Mouse (Mus musculus) forebrain, embryonic 12.5 days (tissue): ENCODE data around the gene Olfr1373. TPM values are rescaled to one million over a fixed set of nuclear protein-coding genes. Genes with fewer than 3 reads are reported as not detected.

Source experiments
- ATAC-seq: fragments of 200-750 bp; cut with Nextera tagmentation; 2 replicates; pipeline ENCODE4 v1.8.0; 2017; ENCODE audit warnings: moderate TSS enrichment; ENCODE audit not compliant: low FRiP score
- H3K27ac ChIP-seq: fragments of 300-500 bp; sonication (generic); 2 replicates; pipeline ENCODE4 v1.5.1; 2016; ENCODE audit warnings: mild to moderate bottlenecking
- H3K27me3 ChIP-seq: fragments of 300-500 bp; sonication (generic); 2 replicates; pipeline ENCODE4 v1.6.1; 2016; ENCODE audit warnings: mild to moderate bottlenecking
- H3K36me3 ChIP-seq: fragments of 300-500 bp; sonication (generic); replicated peaks from 2 replicates; pipeline ENCODE4 v1.6.1; 2016; ENCODE audit warnings: mild to moderate bottlenecking
- H3K4me1 ChIP-seq: fragments of 300-500 bp; sonication (generic); 2 replicates; pipeline ENCODE4 v1.6.1; 2016
- H3K4me2 ChIP-seq: fragments of 300-500 bp; sonication (generic); 2 replicates; pipeline ENCODE4 v1.6.1; 2016; ENCODE audit warnings: mild to moderate bottlenecking, moderate library complexity
- H3K4me3 ChIP-seq: fragments of 300-500 bp; sonication (generic); replicated peaks from 2 replicates; pipeline ENCODE4 v1.5.1; 2016; ENCODE audit warnings: mild to moderate bottlenecking
- H3K9ac ChIP-seq: fragments of 300-500 bp; sonication (generic); 2 replicates; pipeline ENCODE4 v1.6.1; 2016; ENCODE audit warnings: mild to moderate bottlenecking
- H3K9me3 ChIP-seq: fragments of 300-500 bp; sonication (generic); 2 replicates; pipeline ENCODE4 v1.6.1; 2016
- WGBS: fragments of 180-500 bp; shearing (Covaris S2); methylation state at CpG from one replicate; pipeline ENCODE4 v1.1.7; 2016; 5-methylcytosine and 5-hydroxymethylcytosine counted together
- microRNA-seq: library from miRNA; unstranded; fragments of <30 nt; microRNA quantifications from one replicate; pipeline ENCODE4, GENCODE M21; 2017
- polyA plus RNA-seq: library from polyadenylated mRNA; unstranded; fragments of >200 nt; fragmentation: Nextera tagmentation; extraction: Ambion mirVana; gene quantifications from 2 replicates; pipeline ENCODE4 v1.2.1, GENCODE M21; 2016

Olfr1373 gene
- polyA plus RNA-seq, 1 experiment from 2014 or later, result not detected

- WGBS, result 88% methylated on average over 4 of the region's 4 CpGs
- H3K4me2 ChIP-seq, result no peak overlapping the region
- H3K9me3 ChIP-seq, result no peaks in the 10 kb centered on the region
- no peak for ATAC-seq
- H3K36me3 ChIP-seq, result no peaks in the 10 kb centered on the region
- no peak overlapping the region for H3K4me3 ChIP-seq
- no peak overlapping the region for H3K27ac ChIP-seq
- peaks cover 27% of the 10 kb centered on the region for H3K4me1 ChIP-seq
- no peak overlapping the region for H3K9ac ChIP-seq
- H3K27me3 ChIP-seq, result no peaks in the 10 kb centered on the region
Observed at GRCm38 (mm10) chr11:52102977-52103376, 42.4 kb downstream of the Olfr1373 start.

- Histone ChIP-seq H3K36me3 (no peaks in the 10 kb centered on the region), H3K4me3 (peak overlapping the region; percentile 91), H3K4me2 (peak overlapping the region; percentile 83), H3K4me1 (peaks cover 31% of the 10 kb centered on the region), H3K9me3 (no peaks in the 10 kb centered on the region), H3K27me3 (no peaks in the 10 kb centered on the region), H3K9ac (peak overlapping the region; percentile 96), H3K27ac (no peak overlapping the region)
- no peak for ATAC-seq
- 6% methylated on average over 7 of the region's 7 CpGs for WGBS
Observed at GRCm38 (mm10) chr11:52099771-52100219, 45.5 kb downstream of the Olfr1373 start.

- Histone ChIP-seq H3K9me3 (no peaks in the 10 kb centered on the region), H3K9ac (peak overlapping the region; percentile 96), H3K4me3 (peak overlapping the region; percentile 91), H3K36me3 (no peaks in the 10 kb centered on the region), H3K4me1 (peaks cover 31% of the 10 kb centered on the region), H3K27ac (peak overlapping the region; percentile 99), H3K27me3 (no peaks in the 10 kb centered on the region), H3K4me2 (peak overlapping the region; percentile 83)
- WGBS, result under 1% methylated on average over 66 of the region's 72 CpGs
- peak; percentile 89 for ATAC-seq
Observed at GRCm38 (mm10) chr11:52099031-52099761, 46.1 kb downstream of the Olfr1373 start.

- Histone ChIP-seq H3K4me2 (peak within 1 kb of the TSS; percentile 83), H3K27me3 (no peaks in the 10 kb centered on the region), H3K4me3 (peak within 1 kb of the TSS; percentile 91), H3K9me3 (no peaks in the 10 kb centered on the region), H3K4me1 (peaks cover 31% of the 10 kb centered on the region), H3K9ac (peak within 1 kb of the TSS; percentile 96), H3K27ac (peak within 1 kb of the TSS; percentile 99), H3K36me3 (no peaks in the 10 kb centered on the region)
- WGBS, result under 1% methylated on average over 34 of the region's 53 CpGs
- ATAC-seq, result peak; percentile 98
Observed at GRCm38 (mm10) chr11:52098398-52098946, 46.9 kb downstream of the Olfr1373 start, which contains the start of gene Ppp2ca. Ppp2ca (plus strand) TSS chr11:52098681.

DNA sequence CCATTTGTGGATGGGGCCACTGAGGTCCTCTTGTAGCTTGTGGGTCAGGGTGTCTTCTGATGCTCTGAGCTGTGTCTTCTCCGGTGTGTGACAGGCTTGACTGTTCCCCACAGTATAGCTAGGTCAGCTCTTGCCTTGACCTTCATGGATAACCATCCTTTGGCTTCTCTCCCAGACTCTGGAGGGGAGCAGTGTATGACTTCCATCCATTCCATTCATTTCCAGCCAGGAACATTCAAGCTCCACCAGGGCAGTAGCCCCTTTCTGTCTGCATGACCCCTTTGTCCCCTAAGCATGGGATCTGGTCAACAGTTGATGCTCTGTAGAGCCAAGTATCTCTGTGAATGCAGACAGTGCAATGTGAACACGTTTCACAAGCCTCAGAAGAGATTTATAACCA, 47.7 kb downstream of the Olfr1373 start:
- peak overlapping the region; percentile 59; the same call in 1 of the 2 replicates for H3K9ac ChIP-seq
- H3K36me3 ChIP-seq, result no peaks in the 10 kb centered on the region
- H3K4me3 ChIP-seq, result no peak overlapping the region; the same call in 1 of the 2 replicates
- ATAC-seq, result no peak
- no peak overlapping the region for H3K27ac ChIP-seq
- WGBS, result 78% methylated on average over 2 of the region's 2 CpGs
- no peaks in the 10 kb centered on the region for H3K9me3 ChIP-seq
- peaks cover 31% of the 10 kb centered on the region for H3K4me1 ChIP-seq
- peak overlapping the region; percentile 83 for H3K4me2 ChIP-seq
- 0 out of 2 replicates have a peak, but pooled peaks cover 3% of the 10 kb centered on the region for H3K27me3 ChIP-seq

- no peak overlapping the region for H3K27ac ChIP-seq
- no peak overlapping the region for H3K9ac ChIP-seq
- WGBS, result 69% methylated on average over 3 of the region's 3 CpGs
- H3K27me3 ChIP-seq, result 0 out of 2 replicates have a peak, but pooled peaks cover 3% of the 10 kb centered on the region
- no peak for ATAC-seq
- H3K4me2 ChIP-seq, result no peak overlapping the region
- H3K4me3 ChIP-seq, result no peak overlapping the region
- H3K36me3 ChIP-seq, result no peaks in the 10 kb centered on the region
- peaks cover 30% of the 10 kb centered on the region for H3K4me1 ChIP-seq
- H3K9me3 ChIP-seq, result no peaks in the 10 kb centered on the region
Observed at GRCm38 (mm10) chr11:52097016-52097415, 48.3 kb downstream of the Olfr1373 start.

Small RNA genes lying within 50 kb of the gene (microRNA-seq; reads per million reads assigned to microRNA genes)
- gene Gm24157 (not detected), gene Mir3061 (35.7 reads per million, percentile 40 among the genes with 10 or more reads in this experiment)

Other genes with a start within 250 kb of the Olfr1373 start
- 114 and 122 TPM in 2 replicates for gene Cdkn2aipnl, start 177.9 kb downstream of the Olfr1373 start, polyA plus RNA-seq
- gene Ube2b, start 144.8 kb downstream of the Olfr1373 start, polyA plus RNA-seq, result 241 and 242 TPM in 2 replicates
- 16.1 and 16.2 TPM in 2 replicates for gene Cdkl3, start 141.3 kb downstream of the Olfr1373 start, polyA plus RNA-seq
- 121 and 125 TPM in 2 replicates for gene Ppp2ca, start 46.8 kb downstream of the Olfr1373 start, polyA plus RNA-seq
- gene Olfr1371, start 68.5 kb upstream of the Olfr1373 start, polyA plus RNA-seq, result not detected in 2 replicates
- 958 and 1,041 TPM in 2 replicates for gene Skp1a, start 86.5 kb upstream of the Olfr1373 start, polyA plus RNA-seq
- gene Tcf7, start 137.5 kb upstream of the Olfr1373 start, polyA plus RNA-seq, result 5.4 TPM in 2 replicates
- 206 and 214 TPM in 2 replicates for gene Vdac1, start 215.3 kb upstream of the Olfr1373 start, polyA plus RNA-seq